Mouse (Mus musculus) Patski (cell line): ENCODE measurements around the gene Dkk3. TPM values are rescaled to one million over a fixed set of nuclear protein-coding genes. Genes with fewer than 3 reads are reported as not detected.
A peak's percentile ranks its signal among the peaks of the same experiment; 100 is the strongest.
"Not testable (repeated sequence)": the region's sequence is repeated elsewhere in the genome, so short reads cannot be mapped to it uniquely, and the experiment has no call there.

Experiments
- ATAC-seq: fragments of 100-300 bp; one replicate; pipeline ENCODE4 v1.8.0; 2021
- CTCF ChIA-PET: fragments of 350-600 bp; sonication (Branson Sonifier 250); formaldehyde crosslinking; loops from one replicate; lab custom pipeline; 2022; ENCODE audit warnings: inconsistent platforms; lab: Charles Lee
- POLR2A ChIA-PET: fragments of 350-600 bp; sonication (Branson Sonifier 250); formaldehyde crosslinking; loops from one replicate; lab custom pipeline; 2022; ENCODE audit warnings: antibody characterized with exemption, inconsistent platforms; lab: Charles Lee
- DNase-seq: peaks from one replicate; pipeline ENCODE4 v3.0.0-alpha.2; 2011; ENCODE audit warnings: low read depth, low spot score
- H3K27me3 ChIP-seq: fragments of 371-371 bp; one replicate; pipeline ENCODE4 v1.5.1; 2021
- CTCF ChIP-seq: fragments of 100-300 bp; IDR thresholded peaks from one replicate; pipeline ENCODE4 v1.5.1; 2021
- in situ Hi-C: fragments of 300-500 bp; cut with MboI; formaldehyde crosslinking; loops from 3 replicates; pipeline ENCODE4 v1.11.1; 2018; ENCODE audit warnings: low pct_unique_long_range_greater_than_20kb, mixed read lengths
- polyA plus RNA-seq: library from polyadenylated mRNA; unstranded; gene quantifications from one replicate; pipeline ENCODE4 v1.2.3, GENCODE M21; 2021

Gene Dkk3
- polyA plus RNA-seq, 1 experiment from 2014 or later, result 99.9 TPM

DNA sequence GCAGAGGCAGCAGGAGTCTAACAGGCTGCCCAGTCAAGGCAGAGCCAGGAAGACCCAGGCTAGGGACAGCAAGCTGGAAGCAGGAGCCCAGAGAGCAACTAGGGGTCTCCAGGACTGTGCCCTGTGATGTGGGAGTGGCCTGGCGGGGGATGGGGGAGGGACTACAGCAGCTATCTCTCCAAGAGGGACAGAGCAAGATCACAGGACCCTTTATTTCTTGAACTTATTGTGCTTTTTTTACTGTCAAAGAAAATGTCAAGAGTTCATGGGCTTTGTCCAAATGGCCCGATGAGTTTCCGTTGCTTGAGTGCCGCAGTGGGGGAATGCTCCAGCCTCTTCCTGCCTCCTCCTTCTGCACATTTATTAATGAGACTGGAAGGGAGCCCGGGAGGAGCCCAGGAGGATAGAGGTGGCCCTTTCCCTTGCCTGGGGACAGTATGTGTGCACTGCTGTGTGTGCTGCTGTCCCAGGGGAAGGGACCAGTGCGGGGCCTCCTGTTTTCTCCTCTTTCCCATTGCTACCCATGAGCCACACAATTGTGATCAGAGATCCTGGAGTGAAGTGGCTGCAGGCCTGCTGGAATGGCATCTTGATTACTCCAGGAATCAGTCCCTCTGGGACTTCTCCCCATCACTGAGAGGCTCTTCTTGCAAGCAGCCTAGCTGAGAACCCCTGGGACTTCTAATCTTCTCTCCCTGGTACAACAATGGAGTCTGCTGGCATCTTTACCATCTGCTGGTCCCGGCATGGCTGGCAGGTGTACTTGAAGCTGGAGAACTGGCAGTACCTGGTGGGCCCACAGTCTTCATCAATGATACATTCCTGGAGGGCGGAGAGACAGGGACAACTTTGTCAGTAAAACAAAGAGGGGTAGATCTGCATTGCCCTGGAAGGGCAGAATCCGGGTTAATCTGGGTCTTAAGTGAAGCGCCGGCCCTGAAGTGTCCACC lies 37.7 kb downstream of the Dkk3 start:
- no peak for TF ChIP-seq CTCF
- ChIA-PET POLR2A (no interaction called here), CTCF (no interaction called here)
- ATAC-seq (no peak), DNase-seq (no peak)
- H3K27me3 ChIP-seq, result no peaks in the 10 kb centered on the region
- in situ Hi-C loops, result no loop called here

DNA sequence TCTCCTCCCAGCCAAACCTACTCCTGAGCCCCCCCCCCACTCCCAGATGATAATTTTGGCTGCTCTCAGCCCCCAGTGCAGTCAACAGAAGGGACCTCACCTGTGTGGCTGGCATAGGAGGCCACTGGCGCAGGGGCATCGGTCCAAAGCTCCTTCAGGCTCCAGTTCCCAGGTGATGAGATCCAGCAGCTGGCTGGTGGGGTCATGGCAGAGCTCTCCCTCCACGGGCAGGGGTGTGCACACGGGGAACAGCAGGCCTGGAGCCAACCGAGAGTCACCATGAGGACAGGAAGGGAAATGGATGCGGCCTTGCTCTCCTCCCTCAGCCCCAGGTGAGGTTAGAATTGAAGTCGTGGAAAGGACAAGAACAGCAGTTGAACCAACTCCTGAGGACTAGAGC lies 39.6 kb downstream of the Dkk3 start:
- POLR2A ChIA-PET, result no interaction called here
- ATAC-seq (no peak), DNase-seq (no peak)
- H3K27me3 ChIP-seq, result no peaks in the 10 kb centered on the region
- in situ Hi-C loops, result no loop called here
- CTCF ChIA-PET, result no interaction called here
- no peak for TF ChIP-seq CTCF

DNA sequence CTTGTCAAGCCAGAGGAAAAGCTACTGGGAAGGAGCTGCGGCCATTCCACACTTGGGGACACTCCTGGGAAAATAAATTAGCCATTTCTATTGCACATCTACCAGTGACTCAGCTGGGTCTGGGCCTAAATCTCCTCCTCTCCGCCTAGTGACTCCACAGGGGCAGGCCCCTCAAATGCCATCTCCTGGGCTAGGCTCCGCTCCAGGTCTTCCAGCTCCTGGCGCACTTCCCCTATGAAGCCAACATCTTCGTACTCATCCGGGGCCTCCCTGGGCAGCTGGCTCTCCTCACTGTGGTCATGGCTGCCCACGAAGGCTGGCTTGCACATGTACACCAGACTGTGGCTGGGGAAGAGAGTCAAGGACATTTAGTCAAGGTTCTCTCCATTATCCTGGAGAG lies 40.8 kb downstream of the Dkk3 start:
- ChIA-PET POLR2A (no interaction called here), CTCF (interaction anchor here (1.8 kb wide), 1 partner anchor 10 kb away, joined by 3 read pairs; no protein-coding TSS in a partner anchor)
- DNase-seq (peak; percentile 19), ATAC-seq (no peak)
- TF ChIP-seq CTCF, result no peak
- H3K27me3 ChIP-seq, result no peaks in the 10 kb centered on the region
- in situ Hi-C loops, result no loop called here

DNA sequence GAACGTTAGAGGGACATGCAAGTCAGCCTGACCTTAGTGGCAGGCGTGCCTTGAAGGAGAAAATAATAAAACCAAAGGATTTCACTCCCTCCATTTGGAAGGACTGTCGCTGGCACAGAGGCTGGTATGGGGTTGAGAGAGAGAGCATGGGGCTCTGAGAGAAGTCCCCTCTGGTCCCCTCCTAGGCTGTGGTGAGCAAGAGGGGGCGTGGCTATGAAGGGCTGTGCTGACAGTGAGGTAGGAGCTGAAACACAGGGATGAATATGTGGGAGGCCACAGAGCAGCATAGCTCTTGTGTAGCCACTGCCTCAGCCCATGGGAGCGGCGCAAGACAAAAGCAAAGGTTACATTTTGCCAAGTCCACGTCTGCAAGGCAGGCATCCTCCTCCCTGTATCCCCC lies 41.4 kb downstream of the Dkk3 start:
- DNase-seq (no peak), ATAC-seq (no peak)
- H3K27me3 ChIP-seq, result no peaks in the 10 kb centered on the region
- ChIA-PET POLR2A (no interaction called here), CTCF (interaction anchor here (1.8 kb wide), 1 partner anchor 9 kb away, joined by 3 read pairs; no protein-coding TSS in a partner anchor)
- no peak for TF ChIP-seq CTCF
- in situ Hi-C loops, result no loop called here

DNA sequence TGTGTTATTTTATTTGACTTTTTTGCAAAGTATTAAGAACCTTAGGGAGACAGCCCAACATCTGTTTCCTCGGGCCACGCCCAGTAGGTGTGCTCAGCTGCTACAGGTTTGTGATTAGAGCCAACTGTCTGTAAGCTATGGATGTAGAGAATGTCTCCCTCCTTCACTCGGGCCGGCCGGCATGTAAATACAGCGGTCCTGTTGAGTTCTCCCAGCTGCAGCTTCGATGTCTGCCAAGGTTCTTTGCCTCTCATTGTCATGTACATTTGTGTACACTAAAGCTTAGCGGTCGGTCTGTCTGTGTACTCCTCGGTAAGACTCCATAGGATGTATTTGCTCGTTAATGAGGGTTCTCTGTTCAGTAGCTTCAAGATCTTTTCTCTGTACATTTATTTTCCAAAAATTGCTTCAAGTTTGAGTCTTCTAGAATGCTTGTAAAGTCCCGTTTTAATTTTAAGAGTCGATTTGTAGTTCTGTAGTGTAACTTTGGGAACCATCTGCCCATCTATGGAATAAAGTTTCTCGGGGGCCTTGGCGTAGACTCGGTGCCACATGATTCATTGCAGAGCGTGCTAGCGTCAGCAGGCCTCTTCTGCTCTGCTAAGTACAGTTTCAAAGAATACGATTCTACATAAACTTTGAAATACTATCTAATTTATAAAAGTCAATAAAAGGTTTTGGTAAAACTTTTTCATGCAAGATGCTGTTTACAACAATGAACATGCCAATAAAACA lies 48.1 kb downstream of the Dkk3 start:
- ChIA-PET POLR2A (no interaction called here), CTCF (interaction anchor here (1.5 to 1.8 kb wide), 2 partner anchors 12 to 25 kb away, joined by 4 to 5 read pairs; no protein-coding TSS in a partner anchor)
- DNase-seq (no peak), ATAC-seq (no peak)
- no peak for TF ChIP-seq CTCF
- H3K27me3 ChIP-seq, result no peaks in the 10 kb centered on the region
- in situ Hi-C loops, result no loop called here

DNA sequence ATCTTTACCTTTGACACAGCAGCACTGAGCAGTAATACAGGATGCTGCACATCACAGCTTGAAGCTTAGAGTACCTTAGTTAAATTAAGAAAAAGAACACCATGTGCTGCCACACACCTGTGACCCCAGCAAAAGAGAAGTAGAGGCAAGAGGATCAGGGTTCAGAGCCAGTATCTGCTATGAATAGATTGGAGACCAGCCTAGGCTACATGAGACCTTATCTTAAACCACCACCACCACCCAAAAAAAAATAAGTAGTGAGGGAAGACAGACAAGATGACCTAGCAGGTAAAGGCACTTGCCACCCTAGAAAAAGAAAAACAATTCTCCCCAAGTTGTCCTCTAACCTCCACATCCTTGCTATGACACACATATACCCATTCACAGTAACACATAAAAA lies 50.1 kb downstream of the Dkk3 start:
- no peaks in the 10 kb centered on the region for H3K27me3 ChIP-seq
- in situ Hi-C loops, result no loop called here
- ChIA-PET CTCF (interaction anchor here (0.8 to 2.7 kb wide), 6 partner anchors 8 to 71 kb away, joined by 3 to 7 read pairs (median 4); no protein-coding TSS in a partner anchor), POLR2A (no interaction called here)
- no peak for ATAC-seq
- DNase-seq, result no peak
- no peak for TF ChIP-seq CTCF

DNA sequence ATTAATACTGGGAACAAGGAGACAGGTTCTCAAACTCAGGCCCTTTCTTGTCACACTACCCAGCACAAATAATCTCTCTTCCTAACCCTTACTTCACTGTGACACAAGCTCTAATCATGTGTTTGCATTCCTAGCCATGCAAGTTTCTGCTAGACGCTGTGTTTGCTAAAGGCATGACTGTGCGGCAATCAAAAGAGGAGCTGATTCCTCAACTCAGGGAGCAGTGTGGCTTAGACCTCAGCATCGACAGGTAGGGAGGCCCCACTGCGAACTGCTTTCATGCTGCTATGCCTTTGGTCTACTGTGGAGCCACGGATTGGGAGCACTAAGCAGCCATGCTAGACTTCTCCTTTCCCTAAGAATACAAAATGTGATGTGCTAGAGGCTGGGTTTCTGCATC lies 55.0 kb downstream of the Dkk3 start:
- TF ChIP-seq CTCF, result no peak
- ChIA-PET POLR2A (no interaction called here), CTCF (interaction anchor here (1.4 to 1.6 kb wide), 2 partner anchors 11 to 50 kb away, joined by 3 to 5 read pairs; no protein-coding TSS in a partner anchor)
- DNase-seq, result no peak
- ATAC-seq, result no peak
- H3K27me3 ChIP-seq, result no peaks in the 10 kb centered on the region
- in situ Hi-C loops, result no loop called here

DNA sequence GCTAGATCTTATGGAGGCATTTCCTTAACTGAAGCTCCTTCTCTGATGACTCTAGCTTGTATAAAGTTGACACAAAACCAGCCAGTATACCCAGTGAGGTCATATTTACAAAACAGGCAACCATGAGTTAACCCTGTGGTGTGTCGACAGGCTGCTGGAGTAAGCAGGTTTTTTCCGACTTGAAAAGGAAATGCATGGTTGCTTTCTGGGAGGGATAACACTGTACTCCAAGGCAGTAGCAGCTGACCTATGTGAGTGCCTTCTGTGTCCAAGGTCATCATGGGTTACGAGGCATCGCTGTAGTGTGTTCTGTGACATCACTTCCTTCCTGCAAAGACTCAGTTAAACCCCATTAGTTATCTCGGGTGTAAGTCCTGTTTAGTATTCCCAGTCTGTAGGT lies 55.9 kb downstream of the Dkk3 start:
- ATAC-seq (no peak), DNase-seq (no peak)
- ChIA-PET CTCF (interaction anchor here (1.1 to 1.6 kb wide), 2 partner anchors 12 to 77 kb away, joined by 3 to 5 read pairs; no protein-coding TSS in a partner anchor), POLR2A (no interaction called here)
- no peak for TF ChIP-seq CTCF
- in situ Hi-C loops, result no loop called here
- H3K27me3 ChIP-seq, result no peaks in the 10 kb centered on the region

DNA sequence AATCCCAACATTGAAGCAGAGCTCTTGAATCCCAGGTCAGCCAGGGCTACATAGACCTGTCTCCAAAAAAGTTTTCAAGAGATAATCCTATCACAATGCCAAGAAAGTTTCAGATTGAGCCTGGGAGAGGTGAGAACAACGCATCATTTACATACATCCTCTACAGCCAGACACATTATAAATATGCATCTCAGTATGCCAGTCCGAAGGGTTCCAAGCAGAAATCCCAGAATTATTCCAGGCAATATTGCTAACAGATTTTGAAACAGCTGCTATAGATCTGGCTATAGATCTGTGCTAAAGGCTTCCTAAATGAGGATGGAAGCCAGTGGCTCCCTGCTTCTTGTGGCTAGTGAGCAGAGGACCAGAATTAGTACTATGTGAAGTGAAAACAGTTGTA lies 58.0 kb downstream of the Dkk3 start:
- ChIA-PET POLR2A (no interaction called here), CTCF (interaction anchor here (1.2 to 1.6 kb wide), 3 partner anchors 8 to 39 kb away, joined by 3 to 4 read pairs (median 3); no protein-coding TSS in a partner anchor)
- in situ Hi-C loops, result no loop called here
- no peak for DNase-seq
- no peak for TF ChIP-seq CTCF
- no peaks in the 10 kb centered on the region for H3K27me3 ChIP-seq
- ATAC-seq, result no peak

DNA sequence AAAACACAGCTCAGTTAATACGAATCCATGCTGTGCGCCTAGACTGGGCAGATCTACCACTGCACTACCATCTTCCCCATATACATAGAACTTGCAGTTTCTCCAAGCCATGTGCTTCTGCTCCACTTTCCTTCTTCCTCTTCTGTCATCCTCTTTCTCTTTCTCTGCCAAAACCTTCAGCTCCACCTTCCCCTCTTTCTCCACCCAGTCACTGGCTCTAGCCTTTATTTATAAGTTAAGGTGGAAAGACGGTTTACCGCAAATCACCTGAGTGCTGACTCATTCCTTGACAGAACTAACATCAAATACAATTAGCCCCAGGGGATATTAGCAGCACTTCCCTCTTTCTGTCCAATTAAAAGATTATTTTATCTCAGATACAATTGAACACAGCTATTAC lies 63.9 kb downstream of the Dkk3 start:
- ATAC-seq, H3K27me3 ChIP-seq, in situ Hi-C loops, POLR2A ChIA-PET, DNase-seq: not testable (repeated sequence)
- CTCF ChIA-PET, result interaction anchor here (1.0 to 1.7 kb wide), 2 partner anchors 9 to 12 kb away, joined by 4 to 5 read pairs; no protein-coding TSS in a partner anchor
